Mouse (Mus musculus) heart, postnatal 0 days (tissue): ENCODE data around the gene Zfp810.

Experiments used
- CTCF ChIP-seq: IDR thresholded peaks from 2 replicates; pipeline ENCODE4 v1.5.1; 2016; ENCODE audit warnings: antibody characterized with exemption, control low read depth, low read depth
- EP300 ChIP-seq: IDR thresholded peaks from 2 replicates; pipeline ENCODE4 v1.6.1; 2016; ENCODE audit warnings: antibody characterized with exemption, low read depth

- TF ChIP-seq CTCF (no peak), EP300 (no peak)
Measured at GRCm38 (mm10) chr9:22262611-22263010, 44.8 kb downstream of the Zfp810 start.
